Mouse (Mus musculus) midbrain, embryonic 11.5 days (tissue): ENCODE measurements at regions not wholly inside any gene's neighbourhood (a gene's known extent, or its start where the extent isn't known, plus 50 kb on each side); places are given as distances from the start of the nearest gene placed in this dataset.

Source experiments
- ATAC-seq: fragments of 200-750 bp; cut with Nextera tagmentation; 2 replicates; pipeline ENCODE4 v1.8.0; 2017; ENCODE audit warnings: moderate TSS enrichment, moderate library complexity; ENCODE audit not compliant: low FRiP score
- DNase-seq: peaks from one replicate; pipeline ENCODE4 v3.0.0; 2015; ENCODE audit warnings: low spot score; ENCODE audit errors: missing footprints
- H3K27ac ChIP-seq: fragments of 300-500 bp; sonication (generic); 2 replicates; pipeline ENCODE4 v1.5.1; 2014; ENCODE audit warnings: low read depth, low read length
- H3K27me3 ChIP-seq: fragments of 300-500 bp; sonication (generic); 2 replicates; pipeline ENCODE4 v1.6.1; 2014; ENCODE audit warnings: mild to moderate bottlenecking, low read length, moderate library complexity, mixed read lengths; ENCODE audit not compliant: control insufficient read depth, insufficient read depth
- H3K36me3 ChIP-seq: fragments of 300-500 bp; sonication (generic); 2 replicates; pipeline ENCODE4 v1.6.1; 2014; ENCODE audit warnings: mild to moderate bottlenecking, low read length, moderate library complexity, mixed read lengths; ENCODE audit not compliant: control insufficient read depth, insufficient read depth
- H3K4me1 ChIP-seq: fragments of 300-500 bp; sonication (generic); 2 replicates; pipeline ENCODE4 v1.6.1; 2014; ENCODE audit warnings: low read length; ENCODE audit not compliant: control insufficient read depth, insufficient read depth
- H3K4me2 ChIP-seq: fragments of 300-500 bp; sonication (generic); 2 replicates; pipeline ENCODE4 v1.6.1; 2014; ENCODE audit warnings: mild to moderate bottlenecking, moderate library complexity
- H3K4me3 ChIP-seq: fragments of 300-500 bp; sonication (generic); 2 replicates; pipeline ENCODE4 v1.5.1; 2014; ENCODE audit warnings: low read depth, low read length
- H3K9ac ChIP-seq: fragments of 300-500 bp; sonication (generic); 2 replicates; pipeline ENCODE4 v1.6.1; 2014; ENCODE audit warnings: low read length
- H3K9me3 ChIP-seq: fragments of 300-500 bp; sonication (generic); 2 replicates; pipeline ENCODE4 v1.6.1; 2016; ENCODE audit warnings: low read length; ENCODE audit not compliant: control insufficient read depth
- WGBS: fragments of 180-500 bp; shearing (Covaris S2); extraction: QIAGEN DNeasy Blood & Tissue Kit; methylation state at CpG from one replicate; pipeline ENCODE4 v1.1.7; 2014; 5-methylcytosine and 5-hydroxymethylcytosine counted together

GRCm38 (mm10) chr9:120796111-120796880 lies 132.7 kb upstream of the Ctnnb1 start:
- no peak for ATAC-seq
- Histone ChIP-seq H3K27ac (no peak overlapping the region), H3K4me2 (no peak overlapping the region), H3K36me3 (no peaks in the 10 kb centered on the region), H3K4me1 (no peaks in the 10 kb centered on the region), H3K27me3 (no peaks in the 10 kb centered on the region), H3K9ac (no peak overlapping the region), H3K4me3 (no peak overlapping the region), H3K9me3 (peaks cover 6% of the 10 kb centered on the region; the same call in 1 of the 2 replicates)
- no peak for DNase-seq
- 92% methylated on average over 10 of the region's 10 CpGs for WGBS

GRCm38 (mm10) chr9:120797996-120798663 lies 130.9 kb upstream of the Ctnnb1 start:
- 55% methylated on average over 10 of the region's 10 CpGs for WGBS

GRCm38 (mm10) chr9:120798901-120799300 lies 130.1 kb upstream of the Ctnnb1 start:
- WGBS, result 44% methylated on average over 12 of the region's 12 CpGs
- H3K27me3 ChIP-seq, result no peaks in the 10 kb centered on the region
- DNase-seq (no peak), ATAC-seq (no peak)
- H3K4me3 ChIP-seq, result no peak overlapping the region
- no peaks in the 10 kb centered on the region for H3K4me1 ChIP-seq
- no peaks in the 10 kb centered on the region for H3K36me3 ChIP-seq
- no peaks in the 10 kb centered on the region; the same call in 1 of the 2 replicates for H3K9me3 ChIP-seq
- H3K4me2 ChIP-seq, result no peak overlapping the region
- no peak overlapping the region for H3K27ac ChIP-seq
- H3K9ac ChIP-seq, result no peak overlapping the region

More at GRCm38 (mm10) chr9:120797996-120798663, 130.9 kb upstream of the Ctnnb1 start:
- Histone ChIP-seq H3K4me1 (no peaks in the 10 kb centered on the region), H3K9ac (no peak overlapping the region), H3K27ac (no peak overlapping the region), H3K9me3 (no peaks in the 10 kb centered on the region; the same call in 1 of the 2 replicates), H3K4me2 (no peak overlapping the region), H3K36me3 (no peaks in the 10 kb centered on the region), H3K27me3 (no peaks in the 10 kb centered on the region), H3K4me3 (no peak overlapping the region)
- no peak for ATAC-seq
- no peak for DNase-seq

- Histone ChIP-seq H3K9me3 (no peaks in the 10 kb centered on the region; the same call in 1 of the 2 replicates), H3K36me3 (no peaks in the 10 kb centered on the region), H3K4me2 (no peak overlapping the region), H3K27ac (no peak overlapping the region), H3K9ac (no peak overlapping the region), H3K4me1 (no peaks in the 10 kb centered on the region), H3K4me3 (no peak overlapping the region), H3K27me3 (no peaks in the 10 kb centered on the region)
- 88% methylated on average over 4 of the region's 4 CpGs for WGBS
- ATAC-seq, result no peak
- no peak for DNase-seq
Measured at GRCm38 (mm10) chr9:120802646-120803045, 126.4 kb upstream of the Ctnnb1 start.

- no peak for ATAC-seq
- no peak for DNase-seq
- WGBS, result 77% methylated on average over 10 of the region's 10 CpGs
Measured at GRCm38 (mm10) chr9:120804760-120805294, 124.2 kb upstream of the Ctnnb1 start.

GRCm38 (mm10) chr9:120808741-120809425 lies 120.1 kb upstream of the Ctnnb1 start:
- no peak overlapping the region for H3K9ac ChIP-seq
- H3K36me3 ChIP-seq, result no peaks in the 10 kb centered on the region
- H3K4me3 ChIP-seq, result no peak overlapping the region
- no peaks in the 10 kb centered on the region for H3K4me1 ChIP-seq
- DNase-seq (no peak), ATAC-seq (no peak)
- H3K27me3 ChIP-seq, result no peaks in the 10 kb centered on the region
- H3K9me3 ChIP-seq, result no peaks in the 10 kb centered on the region
- 63% methylated on average over 4 of the region's 4 CpGs for WGBS
- H3K27ac ChIP-seq, result no peak overlapping the region
- H3K4me2 ChIP-seq, result no peak overlapping the region

More at GRCm38 (mm10) chr9:120804760-120805294, 124.2 kb upstream of the Ctnnb1 start:
- Histone ChIP-seq H3K4me1 (no peaks in the 10 kb centered on the region), H3K4me3 (no peak overlapping the region), H3K4me2 (no peak overlapping the region), H3K27ac (no peak overlapping the region), H3K9ac (no peak overlapping the region), H3K36me3 (no peaks in the 10 kb centered on the region), H3K27me3 (no peaks in the 10 kb centered on the region), H3K9me3 (no peaks in the 10 kb centered on the region; the same call in 1 of the 2 replicates)

- ATAC-seq, result no peak
Measured at GRCm38 (mm10) chr9:120811522-120811921, 117.5 kb upstream of the Ctnnb1 start.

GRCm38 (mm10) chr9:120812667-120813210 lies 116.3 kb upstream of the Ctnnb1 start:
- whole genome bisulfite sequencing, result 80% methylated on average over 17 of the region's 17 CpGs
- H3K36me3 ChIP-seq, result no peaks in the 10 kb centered on the region
- H3K9me3 ChIP-seq, result no peaks in the 10 kb centered on the region
- H3K27me3 ChIP-seq, result no peaks in the 10 kb centered on the region
- H3K4me1 ChIP-seq, result no peaks in the 10 kb centered on the region
- no peak for DNase-seq
- H3K4me2 ChIP-seq, result no peak overlapping the region
- H3K27ac ChIP-seq, result no peak overlapping the region
- ATAC-seq, result no peak
- H3K9ac ChIP-seq, result no peak overlapping the region
- H3K4me3 ChIP-seq, result no peak overlapping the region

More at GRCm38 (mm10) chr9:120811522-120811921, 117.5 kb upstream of the Ctnnb1 start:
- Histone ChIP-seq H3K4me1 (no peaks in the 10 kb centered on the region), H3K4me2 (no peak overlapping the region), H3K4me3 (no peak overlapping the region), H3K27ac (no peak overlapping the region), H3K9ac (no peak overlapping the region), H3K36me3 (no peaks in the 10 kb centered on the region), H3K9me3 (no peaks in the 10 kb centered on the region), H3K27me3 (no peaks in the 10 kb centered on the region)
- DNase-seq, result no peak
- 75% methylated on average over 3 of the region's 3 CpGs for WGBS
